Mouse (Mus musculus): Measurements from ENCODE around the gene Ythdc1. TPM values are rescaled to one million over a fixed set of nuclear protein-coding genes. Genes with fewer than 3 reads are reported as not detected.
"Not testable (repeated sequence)": the region's sequence is repeated elsewhere in the genome, so short reads cannot be mapped to it uniquely, and the experiment has no call there.

Ythdc1 gene
- polyA plus RNA-seq, 1 experiment, result 73.8 TPM

DNA sequence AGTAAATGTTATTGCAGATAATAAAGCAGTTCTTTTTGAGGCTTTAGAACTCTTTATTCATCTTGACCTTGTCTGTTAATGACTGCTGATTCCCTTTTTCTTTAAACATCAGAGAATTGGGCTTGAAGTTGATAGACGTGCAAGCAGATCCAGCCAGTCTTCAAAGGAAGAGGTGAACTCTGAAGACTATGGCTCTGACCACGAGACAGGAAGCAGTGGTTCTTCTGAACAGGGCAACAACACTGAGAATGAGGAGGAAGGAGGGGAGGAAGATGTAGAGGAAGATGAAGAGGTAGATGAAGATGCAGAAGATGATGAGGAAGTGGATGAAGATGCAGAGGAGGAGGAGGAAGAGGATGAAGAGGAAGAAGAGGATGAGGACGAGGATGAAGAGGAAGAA, 12.8 kb downstream of the Ythdc1 start:
- TF ChIP-seq POLR2A (IDR thresholded peaks at IDR 0.05; ENCODE audit: borderline replicate concordance, extremely low read depth, insufficient read depth, insufficient read length, poor library complexity, severe bottlenecking), result no peak
- no peak for TF ChIP-seq CTCF (IDR thresholded peaks at IDR 0.05; ENCODE audit: borderline replicate concordance, extremely low read depth, insufficient read depth, insufficient read length)
- DNase-seq (ENCODE audit: low read depth), result no peak

DNA sequence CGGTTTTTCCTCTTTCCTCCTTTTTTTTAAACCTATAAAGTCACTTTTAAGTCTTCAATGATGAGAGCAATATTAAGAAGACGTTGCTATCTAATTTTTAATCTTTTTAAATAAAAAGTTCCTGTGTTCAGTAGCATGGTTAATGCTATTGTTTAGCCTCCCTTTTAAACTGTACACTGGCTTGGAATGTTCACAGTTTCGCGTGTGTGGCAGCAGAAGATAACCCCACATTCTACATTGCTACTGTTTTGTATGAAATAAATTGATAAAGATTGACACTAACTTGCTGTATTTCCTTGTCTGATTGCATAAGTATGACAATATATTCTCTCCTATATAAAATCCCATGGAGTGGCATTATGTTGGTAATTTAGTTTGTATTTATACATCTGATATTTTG, 32.4 kb downstream of the Ythdc1 start:
- not testable (repeated sequence) for DNase-seq (ENCODE audit: low read depth)

- DNase-seq (ENCODE audit: low read depth), result no peak
- TF ChIP-seq CTCF (IDR thresholded peaks at IDR 0.05; ENCODE audit: borderline replicate concordance, extremely low read depth, insufficient read depth, insufficient read length), result no peak
- no peak for TF ChIP-seq POLR2A (IDR thresholded peaks at IDR 0.05; ENCODE audit: borderline replicate concordance, extremely low read depth, insufficient read depth, insufficient read length, poor library complexity, severe bottlenecking)
These were observed 34.1 kb downstream of the Ythdc1 start for GRCm38 (mm10) chr5:86838110-86838509.

DNA sequence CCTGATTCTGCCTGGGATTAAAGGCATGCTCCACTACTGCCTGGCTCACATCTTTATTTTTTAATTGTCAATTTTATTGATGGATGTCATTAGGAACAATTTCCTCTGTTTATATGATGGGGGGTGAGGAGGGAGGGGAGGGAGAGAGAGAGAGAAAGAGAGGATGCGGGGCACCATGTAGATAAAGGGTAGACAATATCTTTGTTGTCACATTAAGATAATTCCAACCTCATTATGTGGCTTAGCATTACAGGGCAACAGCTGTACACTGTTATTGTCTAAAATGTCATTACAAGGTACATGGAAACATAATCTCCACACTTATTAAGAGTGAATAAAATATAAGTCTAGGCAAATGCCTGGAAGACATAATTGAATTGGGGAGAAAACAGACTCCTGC, 35.5 kb downstream of the Ythdc1 start:
- DNase-seq (ENCODE audit: low read depth), result no peak
- TF ChIP-seq POLR2A (IDR thresholded peaks at IDR 0.05; ENCODE audit: borderline replicate concordance, extremely low read depth, insufficient read depth, insufficient read length, poor library complexity, severe bottlenecking), result no peak
- no peak for TF ChIP-seq CTCF (IDR thresholded peaks at IDR 0.05; ENCODE audit: borderline replicate concordance, extremely low read depth, insufficient read depth, insufficient read length)

GRCm38 (mm10) chr5:86840207-86840606, 36.2 kb downstream of the Ythdc1 start:
- no peak for TF ChIP-seq CTCF (IDR thresholded peaks at IDR 0.05; ENCODE audit: borderline replicate concordance, extremely low read depth, insufficient read depth, insufficient read length)
- TF ChIP-seq POLR2A (IDR thresholded peaks at IDR 0.05; ENCODE audit: borderline replicate concordance, extremely low read depth, insufficient read depth, insufficient read length, poor library complexity, severe bottlenecking), result no peak
- DNase-seq (ENCODE audit: low read depth), result no peak

DNA sequence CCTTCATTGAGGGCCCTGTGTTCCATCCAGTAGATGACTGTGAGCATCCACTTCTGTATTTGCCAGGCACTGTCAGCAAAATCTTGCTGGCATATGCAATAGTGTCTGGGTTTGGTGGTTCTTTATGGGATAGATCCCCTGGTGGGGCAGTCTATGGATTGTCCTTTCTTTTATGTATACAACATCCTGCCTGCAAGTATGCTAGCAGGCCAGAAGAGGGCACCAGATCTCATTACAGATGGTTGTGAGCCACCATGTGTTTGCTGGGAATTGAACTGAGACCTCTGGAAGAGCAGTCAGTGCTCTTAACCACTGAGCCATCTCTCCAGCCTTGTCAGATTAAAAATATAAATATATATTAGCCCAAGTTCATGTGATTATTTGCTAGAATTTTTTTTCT, 37.2 kb downstream of the Ythdc1 start:
- DNase-seq (ENCODE audit: low read depth), result not testable (repeated sequence)

DNA sequence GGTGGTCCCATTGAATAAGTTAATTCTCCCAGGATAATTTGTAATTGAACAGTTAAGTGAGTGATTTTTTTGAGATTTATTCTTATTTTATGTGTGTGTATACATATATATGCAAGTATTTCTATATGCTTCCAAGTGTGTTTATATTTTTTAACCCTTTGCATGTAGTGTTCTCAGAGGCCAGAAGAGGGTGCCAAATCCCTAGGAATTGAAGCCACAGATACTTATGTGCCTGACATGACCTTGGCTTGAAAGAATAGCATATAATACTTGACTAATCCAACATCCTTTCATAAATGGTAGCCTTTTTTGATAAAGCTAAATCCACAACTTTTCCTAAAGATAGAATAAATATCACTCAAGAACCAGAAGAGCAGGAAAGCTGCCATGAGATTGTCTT, 46.1 kb downstream of the Ythdc1 start:
- peak; percentile 57; the same call in 1 of the 2 replicates for TF ChIP-seq CTCF (IDR thresholded peaks at IDR 0.05; ENCODE audit: borderline replicate concordance, extremely low read depth, insufficient read depth, insufficient read length)
- no peak for TF ChIP-seq POLR2A (IDR thresholded peaks at IDR 0.05; ENCODE audit: borderline replicate concordance, extremely low read depth, insufficient read depth, insufficient read length, poor library complexity, severe bottlenecking)
- peak; percentile 78 for DNase-seq (ENCODE audit: low read depth)

DNA sequence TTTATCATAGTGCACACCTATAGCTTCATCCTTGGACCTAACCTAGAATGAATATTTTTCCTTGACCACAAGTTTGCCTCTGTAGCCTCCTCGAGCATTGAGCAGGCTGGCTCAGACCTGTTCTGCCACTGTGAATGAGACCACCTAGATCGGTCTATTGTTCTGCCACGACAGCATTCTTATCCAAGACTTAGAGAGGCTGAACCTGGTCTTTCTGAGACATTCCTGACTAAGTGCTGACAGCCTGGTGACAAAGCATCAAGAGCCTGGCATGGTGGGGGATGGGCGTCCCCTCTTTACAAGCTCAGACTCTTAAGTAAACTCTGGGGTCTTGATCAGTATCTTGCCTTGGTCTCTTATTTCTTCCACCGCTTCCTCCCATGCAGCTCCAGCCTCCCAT, 47.6 kb downstream of the Ythdc1 start:
- DNase-seq (ENCODE audit: low read depth), result no peak
- no peak for TF ChIP-seq POLR2A (IDR thresholded peaks at IDR 0.05; ENCODE audit: borderline replicate concordance, extremely low read depth, insufficient read depth, insufficient read length, poor library complexity, severe bottlenecking)
- TF ChIP-seq CTCF (IDR thresholded peaks at IDR 0.05; ENCODE audit: borderline replicate concordance, extremely low read depth, insufficient read depth, insufficient read length), result no peak

- not testable (repeated sequence) for DNase-seq (ENCODE audit: low read depth)
These were observed 52.5 kb downstream of the Ythdc1 start for GRCm38 (mm10) chr5:86856505-86856904.

GRCm38 (mm10) chr5:86857682-86858081, 53.7 kb downstream of the Ythdc1 start:
- no peak for DNase-seq (ENCODE audit: low read depth)
- TF ChIP-seq CTCF (IDR thresholded peaks at IDR 0.05; ENCODE audit: borderline replicate concordance, extremely low read depth, insufficient read depth, insufficient read length) (no peak), POLR2A (IDR thresholded peaks at IDR 0.05; ENCODE audit: borderline replicate concordance, extremely low read depth, insufficient read depth, insufficient read length, poor library complexity, severe bottlenecking) (no peak)

DNA sequence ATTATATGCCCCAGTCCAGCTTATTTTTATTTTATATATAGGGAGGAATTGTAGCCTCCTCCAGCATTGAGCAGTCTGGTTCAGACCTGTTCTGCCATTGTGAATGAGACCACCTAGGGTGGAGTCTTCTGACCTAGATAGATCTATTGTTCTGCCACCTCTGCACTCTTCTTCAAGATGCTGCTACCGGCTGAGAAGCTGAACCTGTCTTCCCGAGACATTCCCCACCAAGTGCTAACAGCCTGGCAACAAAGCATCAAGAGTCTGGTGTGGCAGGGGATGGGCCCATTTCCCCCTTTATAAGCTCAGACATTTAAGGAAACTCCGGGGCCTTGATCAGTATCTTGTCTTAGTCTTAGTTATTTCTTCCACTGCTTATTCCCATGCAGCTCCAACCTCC, 54.3 kb downstream of the Ythdc1 start:
- DNase-seq (ENCODE audit: low read depth), result no peak
- TF ChIP-seq CTCF (IDR thresholded peaks at IDR 0.05; ENCODE audit: borderline replicate concordance, extremely low read depth, insufficient read depth, insufficient read length) (no peak), POLR2A (IDR thresholded peaks at IDR 0.05; ENCODE audit: borderline replicate concordance, extremely low read depth, insufficient read depth, insufficient read length, poor library complexity, severe bottlenecking) (no peak)

GRCm38 (mm10) chr5:86871877-86872276, 67.9 kb downstream of the Ythdc1 start:
- peak; percentile 6 for DNase-seq (ENCODE audit: low read depth)
- TF ChIP-seq CTCF (IDR thresholded peaks at IDR 0.05; ENCODE audit: borderline replicate concordance, extremely low read depth, insufficient read depth, insufficient read length), result no peak
- no peak for TF ChIP-seq POLR2A (IDR thresholded peaks at IDR 0.05; ENCODE audit: borderline replicate concordance, extremely low read depth, insufficient read depth, insufficient read length, poor library complexity, severe bottlenecking)

Other genes with a start within 250 kb of the Ythdc1 start
- not detected in 2 replicates for gene Tmprss11f, start 171.8 kb upstream of the Ythdc1 start, polyA plus RNA-seq (2012; rRNA removed)
- 0.01 TPM in 1 of 2 replicates, not detected in the other for gene Tmprss11b, start 127.9 kb upstream of the Ythdc1 start, polyA plus RNA-seq (2012; rRNA removed)
- not detected in 2 replicates for gene Tmprss11e, start 58.4 kb upstream of the Ythdc1 start, polyA plus RNA-seq (2012; rRNA removed)
- gene Ugt2b34, start 102.7 kb downstream of the Ythdc1 start, polyA plus RNA-seq (2012; rRNA removed), result 0.03 TPM in 1 of 2 replicates, not detected in the other
- gene Ugt2b1, start 122.3 kb downstream of the Ythdc1 start, polyA plus RNA-seq (2012; rRNA removed), result not detected in 2 replicates
- not detected in 2 replicates for gene Ugt2b35, start 196.6 kb downstream of the Ythdc1 start, polyA plus RNA-seq (2012; rRNA removed)